7 mouse cellular contexts compared by ENCODE assay signal in genomic region chr1:21961251-21962082, GRCm38 (mm10). TPM values are rescaled to one million over a fixed set of nuclear protein-coding genes. Genes with fewer than 3 reads are reported as not detected.
A peak's percentile ranks its signal among the peaks of the same experiment; 100 is the strongest.
DNase-seq lines count a peak whose midpoint lies in the region; ATAC-seq lines count a peak whose summit lies in the region.

TSS of gene Kcnq5 (minus strand) at chr1:21961942.

- ATAC-seq in common myeloid progenitor, adult 5-6 weeks (replicated peaks; ENCODE audit: low read depth, poor library complexity, severe bottlenecking): peak; percentile 34
- peak; percentile 33 for ATAC-seq in inflammation-experienced regulatory T-cells, adult 6 months
- ATAC-seq in limb, embryonic 11.5 days (ENCODE audit: insufficient number of reproducible peaks, low FRiP score, low TSS enrichment, low read depth): peak; percentile 67
- peak; percentile 88 for ATAC-seq in midbrain, embryonic 12.5 days (ENCODE audit: low FRiP score, low read depth)

- H3K9me3 ChIP-seq in limb, embryonic 11.5 days (ENCODE audit: control insufficient read depth, low read length): no peaks in the 10 kb centered on the region
- no peaks in the 10 kb centered on the region for H3K9me3 ChIP-seq in midbrain, embryonic 12.5 days

- peak; percentile 61 for DNase-seq in T-cell, adult 2 months (ENCODE audit: low spot score)
- DNase-seq in gastrocnemius, adult 8-10 months (ENCODE audit: low spot score in 2 of 2): peak; percentile 33 to 61
- peak; percentile 79 for DNase-seq in limb, embryonic 11.5 days (ENCODE audit: low spot score)
- DNase-seq in spleen, postnatal 10 days (ENCODE audit: low spot score in 2 of 2): peak; percentile 43 to 77

- peak within 1 kb of the TSS; percentile 54 for H3K4me3 ChIP-seq in limb, embryonic 11.5 days (ENCODE audit: low read depth, low read length)
- peak within 1 kb of the TSS; percentile 80 for H3K4me3 ChIP-seq in midbrain, embryonic 12.5 days

- peak within 1 kb of the TSS; percentile 56 for H3K9ac ChIP-seq in limb, embryonic 11.5 days (ENCODE audit: low read length)
- H3K9ac ChIP-seq in midbrain, embryonic 12.5 days (replicated peaks): peak within 1 kb of the TSS; percentile 67

- peaks cover 10% of the 10 kb centered on the region for H3K27me3 ChIP-seq in limb, embryonic 11.5 days (ENCODE audit: control insufficient read depth, insufficient read depth, low read length)
- peaks cover 32% of the 10 kb centered on the region for H3K27me3 ChIP-seq in midbrain, embryonic 12.5 days

- H3K4me2 ChIP-seq in limb, embryonic 11.5 days (ENCODE audit: low read depth, severe bottlenecking): peak within 1 kb of the TSS; percentile 98
- peak within 1 kb of the TSS; percentile 98 for H3K4me2 ChIP-seq in midbrain, embryonic 12.5 days (replicated peaks)

- H3K4me1 ChIP-seq in limb, embryonic 11.5 days (ENCODE audit: control insufficient read depth, insufficient read depth, low read length): peaks cover 6% of the 10 kb centered on the region
- H3K4me1 ChIP-seq in midbrain, embryonic 12.5 days: peaks cover 14% of the 10 kb centered on the region

- under 1% methylated on average over 81 of the region's 89 CpGs for WGBS in limb, embryonic 11.5 days
- under 1% methylated on average over 78 of the region's 89 CpGs for WGBS in midbrain, embryonic 12.5 days

- H3K27ac ChIP-seq in limb, embryonic 11.5 days (replicated peaks; ENCODE audit: low read depth, low read length): no peak within 1 kb of the TSS
- H3K27ac ChIP-seq in midbrain, embryonic 12.5 days (replicated peaks): no peak within 1 kb of the TSS

- no peaks in the 10 kb centered on the region for H3K36me3 ChIP-seq in limb, embryonic 11.5 days (ENCODE audit: control insufficient read depth, insufficient read depth, low read length)
- no peaks in the 10 kb centered on the region for H3K36me3 ChIP-seq in midbrain, embryonic 12.5 days

RNA-seq across cellular contexts. Expression of gene Kcnq5, which starts in this region (rescaled TPM):
- 2.7 and 5.8 TPM in 2 replicates for total RNA-seq in common myeloid progenitor, adult 5-6 weeks (2017)
- 10 to 100 TPM; 12.2 to 28.9 (median 19.8) TPM for total RNA-seq in gastrocnemius, adult 8-10 months (2022)
- 1 to 10 TPM; 1.9 to 7.1 (median 4.6) TPM for polyA plus RNA-seq in inflammation-experienced regulatory T-cells, adult 6 months (2017; shearing (Covaris generic))
- 0.61 and 0.74 TPM in 2 replicates for polyA plus RNA-seq in limb, embryonic 11.5 days (2014; fragmentation: Nextera tagmentation; extraction: Ambion mirVana)
- 1.0 and 1.5 TPM in 2 replicates for polyA plus RNA-seq in midbrain, embryonic 12.5 days (2016; fragmentation: Nextera tagmentation; extraction: Ambion mirVana)

Comparison
In these comparisons a context has a peak if more than half of its experiments do, and no peak if none do; other contexts are left out.
1. Peak in DNase-seq, ATAC-seq, H3K4me3 ChIP-seq, H3K9ac ChIP-seq and H3K4me2 ChIP-seq in limb, embryonic 11.5 days; RNA of the gene not detected or under 1 TPM.
2. ATAC-seq: peak in every context shown above with its lines; median percentile 88 in midbrain, embryonic 12.5 days; 67 in limb, embryonic 11.5 days; 34 in common myeloid progenitor, adult 5-6 weeks; 33 in inflammation-experienced regulatory T-cells, adult 6 months.